Mouse (Mus musculus) MEL (cell line): ENCODE measurements around the gene Ccdc173. TPM values are rescaled to one million over a fixed set of nuclear protein-coding genes. Genes with fewer than 3 reads are reported as not detected.
"Not testable (repeated sequence)": the region's sequence is repeated elsewhere in the genome, so short reads cannot be mapped to it uniquely, and the experiment has no call there.

Experiments used
- DNase-seq: peaks from one replicate; pipeline ENCODE4 v3.0.0; 2011; ENCODE audit warnings: low read depth, low spot score
- H3K27ac ChIP-seq: 2 replicates; pipeline ENCODE4 v1.5.1; 2012; ENCODE audit warnings: low read depth, mild to moderate bottlenecking, control low read depth, low read length, moderate library complexity; ENCODE audit not compliant: control insufficient read depth
- H3K27me3 ChIP-seq, 2 experiments: fragments of 150-350 bp in 1 of 2; sonication (generic) in 1 of 2; 2 replicates each; pipeline ENCODE4 v1.6.1; 2012; ENCODE audit warnings: low read length in 2 of 2, mild to moderate bottlenecking in 2 of 2, improper control_type of control experiment in 1 of 2, moderate library complexity in 1 of 2; ENCODE audit not compliant: insufficient read depth in 2 of 2, control insufficient read depth in 1 of 2
- H3K36me3 ChIP-seq, 2 experiments: 2 replicates each; pipeline ENCODE4 v1.6.1; 2012 to 2014; ENCODE audit warnings: low read length in 2 of 2, improper control_type of control experiment in 1 of 2, inconsistent platforms in 1 of 2, mild to moderate bottlenecking in 1 of 2; ENCODE audit not compliant: insufficient read depth in 2 of 2, control insufficient read depth in 1 of 2
- H3K4me1 ChIP-seq, 2 experiments: fragments of 150-350 bp in 1 of 2; sonication (generic) in 1 of 2; 2 replicates each; pipeline ENCODE4 v1.6.1; 2012; ENCODE audit warnings: low read length in 2 of 2, improper control_type of control experiment in 1 of 2, mild to moderate bottlenecking in 1 of 2; ENCODE audit not compliant: insufficient read depth in 2 of 2, control insufficient read depth in 1 of 2
- H3K4me3 ChIP-seq, 2 experiments: fragments of 150-350 bp in 1 of 2; sonication (generic) in 1 of 2; 2 replicates each; pipeline ENCODE4 v1.5.1; 2012; ENCODE audit warnings: low read depth in 2 of 2, low read length in 2 of 2, mild to moderate bottlenecking in 2 of 2, moderate library complexity in 2 of 2, control low read depth in 1 of 2, improper control_type of control experiment in 1 of 2; ENCODE audit not compliant: control insufficient read depth in 1 of 2, insufficient read depth in 1 of 2
- H3K79me2 ChIP-seq: 2 replicates; pipeline ENCODE4 v1.6.1; 2012; ENCODE audit warnings: mild to moderate bottlenecking, low read length, moderate library complexity; ENCODE audit not compliant: control insufficient read depth, poor library complexity, insufficient read depth
- H3K9ac ChIP-seq: 2 replicates; pipeline ENCODE4 v1.6.1; 2012; ENCODE audit warnings: low read depth, mild to moderate bottlenecking, control low read depth, low read length, moderate library complexity; ENCODE audit not compliant: control insufficient read depth, poor library complexity, severe bottlenecking
- H3K9me3 ChIP-seq: fragments of 150-350 bp; sonication (generic); replicated peaks from 2 replicates; pipeline ENCODE4 v1.6.1; 2012; ENCODE audit warnings: mild to moderate bottlenecking, low read length, improper control_type of control experiment, moderate library complexity; ENCODE audit not compliant: insufficient read depth
- CHD2 ChIP-seq: IDR thresholded peaks from 2 replicates; pipeline ENCODE4 v1.6.1; 2011; ENCODE audit warnings: low read length, improper control_type of control experiment
- EP300 ChIP-seq, 2 experiments: IDR thresholded peaks; 2 replicates each; pipeline ENCODE4 v1.6.1; 2011; ENCODE audit warnings: improper control_type of control experiment in 2 of 2, low read length in 2 of 2, low read depth in 1 of 2, mild to moderate bottlenecking in 1 of 2
- ETS1 ChIP-seq: IDR thresholded peaks from 2 replicates; pipeline ENCODE4 v1.6.1; 2012; ENCODE audit warnings: low read depth, mild to moderate bottlenecking, inconsistent platforms, low read length, improper control_type of control experiment, moderate library complexity
- GABPA ChIP-seq: IDR thresholded peaks from 2 replicates; pipeline ENCODE4 v1.6.1; 2012; ENCODE audit warnings: low read depth, mild to moderate bottlenecking, inconsistent platforms, low read length, improper control_type of control experiment, moderate library complexity
- GATA1 ChIP-seq: IDR thresholded peaks from 2 replicates; pipeline ENCODE4 v1.6.1; 2011; ENCODE audit warnings: low read depth, low read length, improper control_type of control experiment
- MXI1 ChIP-seq: IDR thresholded peaks from 2 replicates; pipeline ENCODE4 v1.6.1; 2011; ENCODE audit warnings: mild to moderate bottlenecking, low read depth, low read length, improper control_type of control experiment
- RCOR1 ChIP-seq: IDR thresholded peaks from 2 replicates; pipeline ENCODE4 v1.6.1; 2012; ENCODE audit warnings: low read depth, mild to moderate bottlenecking, inconsistent platforms, low read length, improper control_type of control experiment
- SIN3A ChIP-seq: IDR thresholded peaks from 2 replicates; pipeline ENCODE4 v1.6.1; 2012; ENCODE audit warnings: low read length, improper control_type of control experiment, inconsistent platforms
- TBP ChIP-seq: IDR thresholded peaks from 2 replicates; pipeline ENCODE4 v1.8.0; 2011; ENCODE audit warnings: low read depth, low read length, improper control_type of control experiment
- TCF12 ChIP-seq: IDR thresholded peaks from 2 replicates; pipeline ENCODE4 v1.6.1; 2014; ENCODE audit warnings: low read depth, mild to moderate bottlenecking, inconsistent platforms, low read length, improper control_type of control experiment, moderate library complexity
- USF2 ChIP-seq, 2 experiments: IDR thresholded peaks; 2 replicates each; pipeline ENCODE4 v1.6.1; 2011 to 2012; ENCODE audit warnings: improper control_type of control experiment in 2 of 2, low read length in 2 of 2, borderline replicate concordance in 1 of 2, inconsistent platforms in 1 of 2, low read depth in 1 of 2, mild to moderate bottlenecking in 1 of 2; ENCODE audit not compliant: insufficient read depth in 1 of 2
- ZC3H11A ChIP-seq: IDR thresholded peaks from 2 replicates; pipeline ENCODE4 v1.6.1; 2012; ENCODE audit warnings: low read depth, mild to moderate bottlenecking, inconsistent platforms, low read length, improper control_type of control experiment
- ZMIZ1 ChIP-seq: IDR thresholded peaks from 2 replicates; pipeline ENCODE4 v1.6.1; 2012; ENCODE audit warnings: low read depth, mild to moderate bottlenecking, inconsistent platforms, low read length, improper control_type of control experiment, moderate library complexity
- ZNF384 ChIP-seq: IDR thresholded peaks from 2 replicates; pipeline ENCODE4 v1.6.1; 2012; ENCODE audit warnings: low read depth, mild to moderate bottlenecking, inconsistent platforms, low read length, improper control_type of control experiment
- polyA plus RNA-seq, 2 experiments: library from polyadenylated mRNA; stranded (reverse) in 1 of 2; unstranded in 1 of 2; fragments of >175 nt in 1 of 2; fragments of >200 nt in 1 of 2; gene quantifications; 2 replicates each; pipeline versions ENCODE4 v1.2.1 to v1.2.4; 2012; ENCODE audit warnings: low replicate concordance in 2 of 2, low read depth in 1 of 2; ENCODE audit not compliant: insufficient read length in 2 of 2, insufficient read depth in 1 of 2, missing spikeins in 1 of 2
- total RNA-seq: library from RNA; depleted of rRNA; stranded (reverse); fragments of 300-350 nt; gene quantifications from 2 replicates; pipeline ENCODE4 v1.2.3, GENCODE M21; 2012

Ccdc173 gene
- total and polyA plus RNA-seq, 3 experiments, result 1.1 to 1.9 TPM; not detected in 1

- TF ChIP-seq RCOR1 (peak; percentile 76; the same call in 1 of the 2 replicates), ZC3H11A (no peak), ZMIZ1 (no peak)
- TF ChIP-seq, all 39 proteins: peak for 15
These were observed 27.2 kb upstream of the Ccdc173 start (continued) for GRCm38 (mm10) chr2:69816575-69816974.

DNA sequence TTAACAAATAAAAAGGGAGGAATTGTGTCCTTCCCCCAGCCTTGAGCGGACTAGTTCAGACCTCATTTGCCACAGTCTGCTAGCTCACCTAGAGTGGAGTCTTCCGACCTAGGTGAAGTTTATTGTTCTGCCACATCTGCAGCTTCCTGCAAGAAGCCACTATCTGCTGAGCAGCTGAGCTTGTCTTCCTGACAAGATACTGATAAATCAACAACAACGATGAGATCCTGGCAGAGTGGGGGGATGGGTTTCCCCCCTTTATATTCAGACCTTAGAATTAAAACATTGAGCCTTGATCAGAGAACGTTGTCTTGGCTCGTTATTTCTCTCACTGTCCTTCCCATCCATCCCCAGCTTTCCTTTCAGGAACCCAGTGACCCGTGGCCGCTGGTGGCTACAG lies 22.0 kb upstream of the Ccdc173 start:
- TF ChIP-seq EP300 (IDR thresholded peaks at IDR 0.05; ENCODE audit: low read depth in 1 of 2, low read length in 2 of 2) (peak; percentile 73 to 74), RCOR1 (peak; percentile 44; the same call in 1 of the 2 replicates), SIN3A (peak; percentile 60), MXI1 (0 out of 2 replicates have a peak, but pooled peaks have one; percentile 32), TCF12 (peak; percentile 85), ETS1 (peak; percentile 92), GATA1 (peak; percentile 77), CHD2 (peak; percentile 12; the same call in 1 of the 2 replicates)
- TF ChIP-seq, all 39 proteins: peak for 8; not testable (repeated sequence) for 31
- H3K4me3 ChIP-seq, result peak overlapping the region; percentile 26 to 29; a peak in 3 of 4 replicates
- not testable (repeated sequence) for H3K9me3 ChIP-seq, H3K27ac ChIP-seq, H3K79me2 ChIP-seq, H3K27me3 ChIP-seq, H3K9ac ChIP-seq
- H3K4me1 ChIP-seq, result peaks cover 14 to 21% of the 10 kb centered on the region in 2 experiments
- DNase-seq, result peak; percentile 38
- H3K36me3 ChIP-seq, result peaks cover 0 to 20% of the 10 kb centered on the region in 2 experiments; a peak in 2 of 4 replicates

- no peak for TF ChIP-seq GABPA
- no peak for TF ChIP-seq USF2 (IDR thresholded peaks at IDR 0.05; ENCODE audit: borderline replicate concordance in 1 of 2, insufficient read depth in 1 of 2, low read depth in 1 of 2, low read length in 2 of 2)
- no peak for TF ChIP-seq TBP
- Histone ChIP-seq H3K9me3 (no peaks in the 10 kb centered on the region), H3K27ac (no peak overlapping the region), H3K79me2 (no peaks in the 10 kb centered on the region), H3K36me3 (peaks cover 0 to 9% of the 10 kb centered on the region in 2 experiments; a peak in 2 of 4 replicates), H3K27me3 (no peaks in the 10 kb centered on the region), H3K4me1 (peaks cover 11% of the 10 kb centered on the region in 2 experiments), H3K9ac (no peak overlapping the region), H3K4me3 (no peak overlapping the region)
- DNase-seq, result no peak
These were observed 20.8 kb upstream of the Ccdc173 start for GRCm38 (mm10) chr2:69810169-69810568.

- Histone ChIP-seq H3K4me1 (peaks cover 2 to 14% of the 10 kb centered on the region in 2 experiments), H3K36me3 (peaks cover 0 to 17% of the 10 kb centered on the region in 2 experiments; a peak in 2 of 4 replicates)
- not testable (repeated sequence) for H3K79me2 ChIP-seq, H3K27ac ChIP-seq, H3K4me3 ChIP-seq, H3K27me3 ChIP-seq, H3K9ac ChIP-seq, H3K9me3 ChIP-seq
- DNase-seq, result peak; percentile 34
- peak; percentile 65 for TF ChIP-seq TBP
- peak; percentile 4; the same call in 1 of the 2 replicates for TF ChIP-seq GATA1
- TF ChIP-seq ETS1, result 0 out of 2 replicates have a peak, but pooled peaks have one; percentile 52
- TF ChIP-seq ZNF384, result peak; percentile 49; the same call in 1 of the 2 replicates
These were observed 15.3 kb upstream of the Ccdc173 start for GRCm38 (mm10) chr2:69804663-69805062.
